Mouse (Mus musculus) cortical plate, adult 2 months (tissue): ENCODE measurements at regions not wholly inside any gene's neighbourhood (a gene's known extent, or its start where the extent isn't known, plus 50 kb on each side); places are given as distances from the start of the nearest gene placed in this dataset.
A peak's percentile ranks its signal among the peaks of the same experiment; 100 is the strongest.

Experiments used
- H3K27ac ChIP-seq: fragments of 200-500 bp; 2 replicates; pipeline ENCODE4 v1.5.1; 2012; ENCODE audit warnings: low read length, control low read depth, inconsistent platforms; ENCODE audit not compliant: insufficient read depth
- H3K4me1 ChIP-seq: fragments of 200-500 bp; 2 replicates; pipeline ENCODE4 v1.6.1; 2011; ENCODE audit warnings: low read length; ENCODE audit not compliant: control insufficient read depth, insufficient read depth
- H3K4me3 ChIP-seq: fragments of 200-500 bp; 2 replicates; pipeline ENCODE4 v1.5.1; 2011; ENCODE audit warnings: mild to moderate bottlenecking, low read length, control low read depth; ENCODE audit not compliant: insufficient read depth
- CTCF ChIP-seq: fragments of 200-500 bp; IDR thresholded peaks from 2 replicates; pipeline ENCODE4 v1.5.1; 2011; ENCODE audit warnings: mild to moderate bottlenecking, control low read depth, low read length; ENCODE audit not compliant: insufficient read depth; ENCODE audit errors: extremely low read depth
- POLR2A ChIP-seq: fragments of 200-500 bp; IDR thresholded peaks from 2 replicates; pipeline ENCODE4 v1.6.1; 2011; ENCODE audit warnings: mild to moderate bottlenecking, low read length, control low read depth; ENCODE audit not compliant: insufficient read depth; ENCODE audit errors: extremely low read depth

DNA sequence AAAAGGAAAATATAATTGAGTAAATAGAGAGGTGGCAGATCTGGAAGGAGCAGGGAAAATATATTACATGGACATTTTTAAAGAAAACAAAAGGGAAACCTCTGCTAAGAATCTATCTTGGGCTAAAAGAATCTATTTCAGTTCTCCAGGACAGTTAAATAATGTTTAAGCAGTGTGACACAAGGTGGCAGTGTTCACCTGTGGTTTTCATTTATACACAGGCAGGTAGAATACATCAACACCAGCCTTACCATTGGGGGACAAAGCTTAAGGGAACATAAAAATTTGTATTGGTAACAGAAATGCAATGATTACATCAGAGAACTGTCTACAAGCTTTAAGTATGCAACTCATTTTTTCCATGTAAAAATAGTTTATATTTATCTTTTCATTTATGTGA, 78.2 kb upstream of the Cldn34d start:
- TF ChIP-seq CTCF (0 out of 2 replicates have a peak, but pooled peaks have one; percentile 5), POLR2A (no peak)
- Histone ChIP-seq H3K4me3 (no peak overlapping the region), H3K27ac (no peak overlapping the region), H3K4me1 (no peaks in the 10 kb centered on the region)
